ENCODE assay signal across 8 mouse cellular contexts in genomic region chr8:107403038-107403781, GRCm38 (mm10). TPM values are rescaled to one million over a fixed set of nuclear protein-coding genes. Genes with fewer than 3 reads are reported as not detected.
DNase-seq lines count a peak whose midpoint lies in the region; ATAC-seq and TF ChIP-seq lines count a peak whose summit lies in the region.

TSS of gene Nqo1 (minus strand) at chr8:107403206.

- WGBS in cerebellum, adult 2 months: 14% methylated on average over 22 of the region's 22 CpGs
- 11% methylated on average over 22 of the region's 22 CpGs for WGBS in forebrain, postnatal 0 days
- WGBS in neural tube, embryonic 14.5 days: 17% methylated on average over 22 of the region's 22 CpGs

- peak within 1 kb of the TSS; percentile 66 for H3K9ac ChIP-seq in MEL (ENCODE audit: control insufficient read depth, low read depth, low read length, poor library complexity, severe bottlenecking)
- H3K9ac ChIP-seq in forebrain, postnatal 0 days: peak within 1 kb of the TSS; percentile 31
- peak within 1 kb of the TSS; percentile 16; the same call in 1 of the 2 replicates for H3K9ac ChIP-seq in neural tube, embryonic 14.5 days (replicated peaks; ENCODE audit: low read depth, low read length)

- intact Hi-C loops in heart, postnatal 36 days (cut with DNase I): no loop called here

- H3K4me3 ChIP-seq in MEL (ENCODE audit: control insufficient read depth in 1 of 2, insufficient read depth in 1 of 2, low read depth in 2 of 2, low read length in 2 of 2): peak within 1 kb of the TSS; percentile 39 to 55
- H3K4me3 ChIP-seq in cerebellum, adult 2 months (replicated peaks; ENCODE audit: insufficient read depth, low read depth, low read length): peak within 1 kb of the TSS; percentile 72
- H3K4me3 ChIP-seq in forebrain, postnatal 0 days (ENCODE audit: low read depth, low read length): peak within 1 kb of the TSS; percentile 38
- peak within 1 kb of the TSS; percentile 18 for H3K4me3 ChIP-seq in neural tube, embryonic 14.5 days (ENCODE audit: low read depth, low read length)

- no peaks in the 10 kb centered on the region for H3K9me3 ChIP-seq in MEL (replicated peaks; ENCODE audit: insufficient read depth, low read length)
- no peaks in the 10 kb centered on the region for H3K9me3 ChIP-seq in forebrain, postnatal 0 days (ENCODE audit: low read length)
- no peaks in the 10 kb centered on the region for H3K9me3 ChIP-seq in neural tube, embryonic 14.5 days (ENCODE audit: control insufficient read depth, low read length)

- TF ChIP-seq EP300 in MEL (IDR thresholded peaks at IDR 0.05; ENCODE audit: low read depth in 1 of 2, low read length in 2 of 2): peak; percentile 20 to 65; a peak in 2 of 4 replicates

- H3K4me1 ChIP-seq in MEL (ENCODE audit: control insufficient read depth in 1 of 2, insufficient read depth in 2 of 2, low read length in 2 of 2): peaks cover 14 to 25% of the 10 kb centered on the region in 2 experiments
- peaks cover 11% of the 10 kb centered on the region for H3K4me1 ChIP-seq in cerebellum, adult 2 months (ENCODE audit: control insufficient read depth, insufficient read depth, low read length)
- H3K4me1 ChIP-seq in forebrain, postnatal 0 days (ENCODE audit: insufficient read depth): peaks cover 11% of the 10 kb centered on the region; the same call in 1 of the 2 replicates
- peaks cover 3% of the 10 kb centered on the region; the same call in 1 of the 2 replicates for H3K4me1 ChIP-seq in neural tube, embryonic 14.5 days (ENCODE audit: control insufficient read depth, insufficient read depth, low read length)

- ATAC-seq in forebrain, postnatal 0 days: peak; percentile 98
- ATAC-seq in neural tube, embryonic 14.5 days (ENCODE audit: low read depth): peak; percentile 96

- H3K27me3 ChIP-seq in MEL (ENCODE audit: control insufficient read depth in 1 of 2, insufficient read depth in 2 of 2, low read length in 2 of 2): no peaks in the 10 kb centered on the region
- no peaks in the 10 kb centered on the region for H3K27me3 ChIP-seq in cerebellum, adult 2 months (ENCODE audit: control insufficient read depth, insufficient read depth, low read length)
- H3K27me3 ChIP-seq in forebrain, postnatal 0 days (ENCODE audit: insufficient read depth, low read length): no peaks in the 10 kb centered on the region
- H3K27me3 ChIP-seq in neural tube, embryonic 14.5 days (ENCODE audit: control insufficient read depth, insufficient read depth, low read length): no peaks in the 10 kb centered on the region

- TF ChIP-seq POLR2A in MEL (IDR thresholded peaks at IDR 0.05; ENCODE audit: control insufficient read depth in 1 of 2, insufficient read depth in 1 of 2, low read depth in 1 of 2, low read length in 2 of 2, poor library complexity in 1 of 2): peak; percentile 28 to 81; a peak in 3 of 4 replicates
- TF ChIP-seq POLR2A in cerebellum, adult 2 months (IDR thresholded peaks at IDR 0.05; ENCODE audit: borderline replicate concordance, insufficient read depth, low read length): 0 out of 2 replicates have a peak, but pooled peaks have one; percentile 31

- H3K4me2 ChIP-seq in forebrain, postnatal 0 days (ENCODE audit: low read depth): peak within 1 kb of the TSS; percentile 63
- H3K4me2 ChIP-seq in neural tube, embryonic 14.5 days (ENCODE audit: low read depth, low read length): peak within 1 kb of the TSS; percentile 52

- peak; percentile 98 for DNase-seq in MEL (ENCODE audit: low read depth, low spot score)
- peak; percentile 65 to 72 for DNase-seq in cerebellum, adult 2 months
- peak; percentile 86 for DNase-seq in forebrain, postnatal 0 days
- DNase-seq in heart, postnatal 36 days: peak; percentile 76 to 82
- DNase-seq in layer of hippocampus, adult 18-20 months (ENCODE audit: low spot score in 2 of 2): peak; percentile 32 to 51
- DNase-seq in lung, adult 18-20 months: peak; percentile 79 to 85
- DNase-seq in testis, postnatal 10 days (ENCODE audit: low spot score): peak; percentile 84

- peak within 1 kb of the TSS; percentile 85 for H3K27ac ChIP-seq in MEL (ENCODE audit: control insufficient read depth, low read depth, low read length)
- H3K27ac ChIP-seq in cerebellum, adult 2 months (ENCODE audit: insufficient read depth, low read length): no peak within 1 kb of the TSS
- peak within 1 kb of the TSS; percentile 36; the same call in 1 of the 2 replicates for H3K27ac ChIP-seq in forebrain, postnatal 0 days (ENCODE audit: low read depth, low read length)
- H3K27ac ChIP-seq in neural tube, embryonic 14.5 days (ENCODE audit: low read depth, low read length): peak within 1 kb of the TSS; percentile 12; the same call in 1 of the 2 replicates

- peaks cover 0 to 23% of the 10 kb centered on the region in 2 experiments; a peak in 2 of 4 replicates for H3K36me3 ChIP-seq in MEL (ENCODE audit: control insufficient read depth in 1 of 2, insufficient read depth in 2 of 2, low read length in 2 of 2)
- 0 out of 2 replicates have a peak, but pooled peaks cover 6% of the 10 kb centered on the region for H3K36me3 ChIP-seq in forebrain, postnatal 0 days (ENCODE audit: insufficient read depth)
- H3K36me3 ChIP-seq in neural tube, embryonic 14.5 days (ENCODE audit: control insufficient read depth, insufficient read depth, low read length): no peaks in the 10 kb centered on the region

- no peak for TF ChIP-seq CTCF in MEL (IDR thresholded peaks at IDR 0.05 in 2 of 3, conservative IDR thresholded peaks at IDR 0.05 in 1 of 3; ENCODE audit: control insufficient read depth in 1 of 3, insufficient read depth in 1 of 3, low read depth in 2 of 3, low read length in 3 of 3, poor library complexity in 1 of 3, severe bottlenecking in 1 of 3)
- TF ChIP-seq CTCF in cerebellum, adult 2 months (IDR thresholded peaks at IDR 0.05; ENCODE audit: borderline replicate concordance, insufficient read depth, low read depth, low read length): no peak
- no peak for TF ChIP-seq CTCF in forebrain, postnatal 0 days (IDR thresholded peaks at IDR 0.05; ENCODE audit: low read depth)

- TF ChIP-seq RAD21 in MEL (IDR thresholded peaks at IDR 0.05; ENCODE audit: low read depth, low read length): no peak

- H3K79me2 ChIP-seq in MEL (ENCODE audit: control insufficient read depth, insufficient read depth, low read length, poor library complexity): no peaks in the 10 kb centered on the region; the same call in 1 of the 2 replicates

TF ChIP-seq in MEL, 35 proteins besides CTCF, POLR2A, EP300 and RAD21 (continues in another document):
- TF ChIP-seq NELFE (IDR thresholded peaks at IDR 0.05; ENCODE audit: low read depth, low read length) (peak; percentile 75), MYC (IDR thresholded peaks at IDR 0.05; ENCODE audit: low read depth, low read length) (peak; percentile 77; the same call in 1 of the 2 replicates), TCF12 (IDR thresholded peaks at IDR 0.05; ENCODE audit: low read depth, low read length) (peak; percentile 60), GABPA (IDR thresholded peaks at IDR 0.05; ENCODE audit: low read depth, low read length) (peak; percentile 99), MEF2A (IDR thresholded peaks at IDR 0.05; ENCODE audit: extremely low read depth, insufficient replicate concordance, low read depth, low read length, poor library complexity, severe bottlenecking) (no peak), POLR2AphosphoS2 (IDR thresholded peaks at IDR 0.05; ENCODE audit: low read length) (peak; percentile 69; the same call in 1 of the 2 replicates), UBTF (IDR thresholded peaks at IDR 0.05; ENCODE audit: borderline replicate concordance, insufficient read depth, low read depth, low read length) (no peak), USF1 (IDR thresholded peaks at IDR 0.05; ENCODE audit: low read depth, low read length) (no peak), TBP (IDR thresholded peaks at IDR 0.05; ENCODE audit: low read depth, low read length) (peak; percentile 88), SMC3 (IDR thresholded peaks at IDR 0.05; ENCODE audit: low read depth, low read length) (no peak), POLR2AphosphoS5 (IDR thresholded peaks at IDR 0.05; ENCODE audit: borderline replicate concordance, low read depth, low read length) (no peak), TAL1 (IDR thresholded peaks at IDR 0.05; ENCODE audit: low read length) (no peak), ZKSCAN1 (IDR thresholded peaks at IDR 0.05; ENCODE audit: low read depth, low read length) (no peak), ETS1 (IDR thresholded peaks at IDR 0.05; ENCODE audit: low read depth, low read length) (peak; percentile 81), GATA1 (IDR thresholded peaks at IDR 0.05; ENCODE audit: low read depth, low read length) (peak; percentile 48; the same call in 1 of the 2 replicates), ZMIZ1 (IDR thresholded peaks at IDR 0.05; ENCODE audit: low read depth, low read length) (peak; percentile 66; the same call in 1 of the 2 replicates), MAFK (IDR thresholded peaks at IDR 0.05; ENCODE audit: borderline replicate concordance, low read depth, low read length) (peak; percentile 75; the same call in 1 of the 2 replicates), JUND (IDR thresholded peaks at IDR 0.05; ENCODE audit: low read depth, low read length) (no peak), MAZ (IDR thresholded peaks at IDR 0.05; ENCODE audit: low read depth, low read length) (peak; percentile 66), ELF1 (IDR thresholded peaks at IDR 0.05; ENCODE audit: low read depth, low read length) (peak; percentile 70), SIN3A (IDR thresholded peaks at IDR 0.05; ENCODE audit: low read length) (peak; percentile 82), MXI1 (IDR thresholded peaks at IDR 0.05; ENCODE audit: low read depth, low read length) (peak; percentile 79), RCOR1 (IDR thresholded peaks at IDR 0.05; ENCODE audit: low read depth, low read length) (no peak), MYB (IDR thresholded peaks at IDR 0.05; ENCODE audit: low read depth, low read length) (no peak), HCFC1 (IDR thresholded peaks at IDR 0.05; ENCODE audit: low read depth, low read length) (peak; percentile 46; the same call in 1 of the 2 replicates), CHD1 (IDR thresholded peaks at IDR 0.05; ENCODE audit: low read depth, low read length) (peak; percentile 98), KAT2A (conservative IDR thresholded peaks at IDR 0.05; ENCODE audit: low read depth, low read length) (no peak)

RNA-seq across cellular contexts. Expression of gene Nqo1, which starts in this region (rescaled TPM):
- 8.0 and 8.8 TPM in 2 replicates for total RNA-seq in MEL (2012; rRNA removed)
- polyA plus RNA-seq in MEL (2012; ENCODE audit: insufficient read depth in 1 of 2, insufficient read length in 2 of 2, low read depth in 1 of 2, low replicate concordance in 2 of 2, missing spikeins in 1 of 2): 1 to 10 TPM in 1 of 2 experiments, not detected in 1; 8.8 TPM
- polyA plus RNA-seq in cerebellum, adult 2 months (2012; rRNA removed): 7.9 and 10.3 TPM in 2 replicates
- total RNA-seq in forebrain, postnatal 0 days (2014; rRNA removed): 8.7 and 10.3 TPM in 2 replicates
- 13.2 and 13.6 TPM in 2 replicates for polyA plus RNA-seq in forebrain, postnatal 0 days (2015; fragmentation: Nextera tagmentation; extraction: Ambion mirVana)
- total RNA-seq in heart, postnatal 36 days (2021): 10 to 100 TPM; 33.2 to 57.3 TPM
- total RNA-seq in layer of hippocampus, adult 18-20 months (2021): 1 to 10 TPM; 5.1 to 5.9 TPM
- 5.4 and 7.9 TPM in 2 replicates for polyA plus RNA-seq in neural tube, embryonic 14.5 days (2014; fragmentation: Nextera tagmentation; extraction: Ambion mirVana)

Comparison
In these comparisons a context has a peak if more than half of its experiments do, and no peak if none do; other contexts are left out.
1. DNase-seq: peak in every context shown above with its lines; median percentile 98 in MEL; 86 in forebrain, postnatal 0 days; 84 in testis, postnatal 10 days; 82 in lung, adult 18-20 months; 79 in heart, postnatal 36 days; 68 in cerebellum, adult 2 months; 42 in layer of hippocampus, adult 18-20 months.
2. H3K4me3 ChIP-seq: peak in every context shown above with its lines; median percentile 72 in cerebellum, adult 2 months; 47 in MEL; 38 in forebrain, postnatal 0 days; 18 in neural tube, embryonic 14.5 days.
3. H3K9ac ChIP-seq: peak in every context shown above with its lines; median percentile 66 in MEL; 31 in forebrain, postnatal 0 days; 16 in neural tube, embryonic 14.5 days.